Mouse (Mus musculus): Measurements from ENCODE around the gene Slbp. TPM values are rescaled to one million over a fixed set of nuclear protein-coding genes. Genes with fewer than 3 reads are reported as not detected.
A peak's percentile ranks its signal among the peaks of the same experiment; 100 is the strongest.

Gene Slbp
- total and polyA plus RNA-seq, 2 experiments: 5.6 to 20.7 TPM

GRCm38 (mm10) chr5:33651017-33651416, 1.4 kb downstream of the Slbp start:
- WGBS: 34% methylated on average over 2 of the region's 2 CpGs
- Histone ChIP-seq H3K9ac (ENCODE audit: low read depth, low read length) (peak overlapping the region; percentile 45), H3K4me3 (ENCODE audit: insufficient read depth, low read depth, low read length) (peak overlapping the region; percentile 88; the same call in 1 of the 2 replicates), H3K27ac (replicated peaks; ENCODE audit: insufficient read depth, low read depth, low read length) (no peak overlapping the region), H3K79me2 (ENCODE audit: control insufficient read depth, insufficient read depth, low read length) (peaks cover 2% of the 10 kb centered on the region; the same call in 1 of the 2 replicates), H3K4me1 (ENCODE audit: control insufficient read depth, insufficient read depth, low read length) (no peaks in the 10 kb centered on the region; the same call in 1 of the 2 replicates), H3K36me3 (ENCODE audit: control insufficient read depth, insufficient read depth, low read length) (peaks cover 19% of the 10 kb centered on the region), H3K27me3 (ENCODE audit: control insufficient read depth, insufficient read depth, low read length) (no peaks in the 10 kb centered on the region)
- TF ChIP-seq POLR2A (IDR thresholded peaks at IDR 0.05; ENCODE audit: extremely low read depth, insufficient read depth, low read length) (no peak), CTCF (IDR thresholded peaks at IDR 0.05; ENCODE audit: low read depth, low read length) (no peak)
- no peak for DNase-seq (ENCODE audit: extremely low read depth, low read depth, low spot score)

GRCm38 (mm10) chr5:33640652-33641051, 11.7 kb downstream of the Slbp start:
- H3K79me2 ChIP-seq (ENCODE audit: control insufficient read depth, insufficient read depth, low read length): no peaks in the 10 kb centered on the region
- H3K27me3 ChIP-seq (ENCODE audit: control insufficient read depth, insufficient read depth, low read length): no peaks in the 10 kb centered on the region
- 33% methylated on average over 3 of the region's 3 CpGs for WGBS
- TF ChIP-seq POLR2A (IDR thresholded peaks at IDR 0.05; ENCODE audit: extremely low read depth, insufficient read depth, low read length) (no peak), CTCF (IDR thresholded peaks at IDR 0.05; ENCODE audit: low read depth, low read length) (peak; percentile 51; the same call in 1 of the 2 replicates)
- no peak overlapping the region for H3K27ac ChIP-seq (replicated peaks; ENCODE audit: insufficient read depth, low read depth, low read length)
- peaks cover 38% of the 10 kb centered on the region for H3K36me3 ChIP-seq (ENCODE audit: control insufficient read depth, insufficient read depth, low read length)
- no peak overlapping the region for H3K9ac ChIP-seq (ENCODE audit: low read depth, low read length)
- H3K4me3 ChIP-seq (ENCODE audit: insufficient read depth, low read depth, low read length): no peak overlapping the region
- peak; percentile 55 for DNase-seq (ENCODE audit: extremely low read depth, low read depth, low spot score)
- peaks cover 3% of the 10 kb centered on the region; the same call in 1 of the 2 replicates for H3K4me1 ChIP-seq (ENCODE audit: control insufficient read depth, insufficient read depth, low read length)

GRCm38 (mm10) chr5:33638826-33639225, 13.5 kb downstream of the Slbp start:
- WGBS: 68% methylated on average over 4 of the region's 4 CpGs
- peaks cover 3% of the 10 kb centered on the region; the same call in 1 of the 2 replicates for H3K4me1 ChIP-seq (ENCODE audit: control insufficient read depth, insufficient read depth, low read length)
- H3K36me3 ChIP-seq (ENCODE audit: control insufficient read depth, insufficient read depth, low read length): peaks cover 27% of the 10 kb centered on the region
- no peak overlapping the region for H3K9ac ChIP-seq (ENCODE audit: low read depth, low read length)
- DNase-seq (ENCODE audit: extremely low read depth, low read depth, low spot score): no peak
- no peak overlapping the region for H3K4me3 ChIP-seq (ENCODE audit: insufficient read depth, low read depth, low read length)
- TF ChIP-seq POLR2A (IDR thresholded peaks at IDR 0.05; ENCODE audit: extremely low read depth, insufficient read depth, low read length): no peak
- no peak for TF ChIP-seq CTCF (IDR thresholded peaks at IDR 0.05; ENCODE audit: low read depth, low read length)
- no peaks in the 10 kb centered on the region for H3K79me2 ChIP-seq (ENCODE audit: control insufficient read depth, insufficient read depth, low read length)
- H3K27me3 ChIP-seq (ENCODE audit: control insufficient read depth, insufficient read depth, low read length): no peaks in the 10 kb centered on the region
- H3K27ac ChIP-seq (replicated peaks; ENCODE audit: insufficient read depth, low read depth, low read length): peak overlapping the region; percentile 75

GRCm38 (mm10) chr5:33637606-33638350, 14.6 kb downstream of the Slbp start:
- no peak for TF ChIP-seq CTCF (IDR thresholded peaks at IDR 0.05; ENCODE audit: low read depth, low read length)
- no peak for TF ChIP-seq POLR2A (IDR thresholded peaks at IDR 0.05; ENCODE audit: extremely low read depth, insufficient read depth, low read length)
- no peaks in the 10 kb centered on the region for H3K27me3 ChIP-seq (ENCODE audit: control insufficient read depth, insufficient read depth, low read length)
- no peak overlapping the region for H3K9ac ChIP-seq (ENCODE audit: low read depth, low read length)
- peaks cover 3% of the 10 kb centered on the region; the same call in 1 of the 2 replicates for H3K4me1 ChIP-seq (ENCODE audit: control insufficient read depth, insufficient read depth, low read length)
- peak; percentile 69 for DNase-seq (ENCODE audit: extremely low read depth, low read depth, low spot score)
- WGBS: 48% methylated on average over 3 of the region's 3 CpGs
- no peak overlapping the region for H3K4me3 ChIP-seq (ENCODE audit: insufficient read depth, low read depth, low read length)
- H3K36me3 ChIP-seq (ENCODE audit: control insufficient read depth, insufficient read depth, low read length): peaks cover 19% of the 10 kb centered on the region
- H3K79me2 ChIP-seq (ENCODE audit: control insufficient read depth, insufficient read depth, low read length): no peaks in the 10 kb centered on the region
- no peak overlapping the region for H3K27ac ChIP-seq (replicated peaks; ENCODE audit: insufficient read depth, low read depth, low read length)

GRCm38 (mm10) chr5:33635361-33635760, 17.0 kb downstream of the Slbp start:
- DNase-seq (ENCODE audit: extremely low read depth, low read depth, low spot score): no peak
- Histone ChIP-seq H3K27me3 (ENCODE audit: control insufficient read depth, insufficient read depth, low read length) (no peaks in the 10 kb centered on the region), H3K9ac (ENCODE audit: low read depth, low read length) (no peak overlapping the region), H3K4me3 (ENCODE audit: insufficient read depth, low read depth, low read length) (no peak overlapping the region), H3K36me3 (ENCODE audit: control insufficient read depth, insufficient read depth, low read length) (peaks cover 3% of the 10 kb centered on the region; the same call in 1 of the 2 replicates), H3K27ac (replicated peaks; ENCODE audit: insufficient read depth, low read depth, low read length) (no peak overlapping the region), H3K79me2 (ENCODE audit: control insufficient read depth, insufficient read depth, low read length) (no peaks in the 10 kb centered on the region), H3K4me1 (ENCODE audit: control insufficient read depth, insufficient read depth, low read length) (peaks cover 7% of the 10 kb centered on the region)
- WGBS: 99% methylated on average over 3 of the region's 3 CpGs
- no peak for TF ChIP-seq CTCF (IDR thresholded peaks at IDR 0.05; ENCODE audit: low read depth, low read length)

- H3K36me3 ChIP-seq (ENCODE audit: control insufficient read depth, insufficient read depth, low read length): no peaks in the 10 kb centered on the region
- WGBS: 86% methylated on average over 1 of the region's 1 CpGs
- H3K79me2 ChIP-seq (ENCODE audit: control insufficient read depth, insufficient read depth, low read length): no peaks in the 10 kb centered on the region
- no peak for DNase-seq (ENCODE audit: extremely low read depth, low read depth, low spot score)
- H3K4me3 ChIP-seq (ENCODE audit: insufficient read depth, low read depth, low read length): no peak overlapping the region
- no peak for TF ChIP-seq CTCF (IDR thresholded peaks at IDR 0.05; ENCODE audit: low read depth, low read length)
- no peak for TF ChIP-seq POLR2A (IDR thresholded peaks at IDR 0.05; ENCODE audit: extremely low read depth, insufficient read depth, low read length)
- H3K4me1 ChIP-seq (ENCODE audit: control insufficient read depth, insufficient read depth, low read length): peaks cover 12% of the 10 kb centered on the region
- no peaks in the 10 kb centered on the region for H3K27me3 ChIP-seq (ENCODE audit: control insufficient read depth, insufficient read depth, low read length)
- H3K9ac ChIP-seq (ENCODE audit: low read depth, low read length): no peak overlapping the region
- H3K27ac ChIP-seq (replicated peaks; ENCODE audit: insufficient read depth, low read depth, low read length): no peak overlapping the region
These were observed 19.8 kb downstream of the Slbp start for GRCm38 (mm10) chr5:33632526-33632925.

All from liver, adult 2 months (tissue).